Mouse (Mus musculus) hematopoietic stem cell, adult 5-6 weeks (primary cell): ENCODE data around the gene Rbbp8nl. TPM values are rescaled to one million over a fixed set of nuclear protein-coding genes. Genes with fewer than 3 reads are reported as not detected.

Experiments used
- ATAC-seq, 2 experiments: fragments of 125-278 bp in 1 of 2; replicated peaks in 1 of 2; 2 replicates each; pipeline ENCODE4 v1.8.0; 2016 to 2017; ENCODE audit warnings: inconsistent platforms in 2 of 2, mild to moderate bottlenecking in 2 of 2, moderate number of reproducible peaks in 2 of 2, low read depth in 1 of 2, moderate TSS enrichment in 1 of 2; ENCODE audit not compliant: low FRiP score in 2 of 2, poor library complexity in 2 of 2, severe bottlenecking in 2 of 2, insufficient read depth in 1 of 2, low TSS enrichment in 1 of 2
- total RNA-seq: library from RNA; stranded (forward); fragments of 172-1452, 232-1000 nt; gene quantifications from 2 replicates; pipeline ENCODE4 v1.2.3, GENCODE M21; 2017

The Rbbp8nl gene
- total RNA-seq, 1 experiment from 2014 or later = not detected

- ATAC-seq = no peak
Measured at GRCm38 (mm10) chr2:180247916-180248315, 41.8 kb downstream of the Rbbp8nl start.

GRCm38 (mm10) chr2:180243108-180243507 lies 46.6 kb downstream of the Rbbp8nl start:
- no peak for ATAC-seq

GRCm38 (mm10) chr2:180238591-180238990 lies 51.1 kb downstream of the Rbbp8nl start:
- no peak for ATAC-seq

- no peak for ATAC-seq
Measured at GRCm38 (mm10) chr2:180237601-180238345, 51.9 kb downstream of the Rbbp8nl start.

- no peak for ATAC-seq
Measured at GRCm38 (mm10) chr2:180236930-180237329, 52.7 kb downstream of the Rbbp8nl start.

GRCm38 (mm10) chr2:180236500-180236899 lies 53.2 kb downstream of the Rbbp8nl start:
- no peak for ATAC-seq

GRCm38 (mm10) chr2:180235788-180236187 lies 53.9 kb downstream of the Rbbp8nl start:
- no peak for ATAC-seq

- no peak for ATAC-seq
Measured at GRCm38 (mm10) chr2:180234980-180235379, 54.7 kb downstream of the Rbbp8nl start.

- ATAC-seq = no peak
Measured at GRCm38 (mm10) chr2:180234353-180234752, 55.3 kb downstream of the Rbbp8nl start.

GRCm38 (mm10) chr2:180233101-180233904 lies 56.4 kb downstream of the Rbbp8nl start:
- ATAC-seq = no peak

GRCm38 (mm10) chr2:180230482-180230881 lies 59.2 kb downstream of the Rbbp8nl start:
- no peak for ATAC-seq

GRCm38 (mm10) chr2:180229129-180229528 lies 60.5 kb downstream of the Rbbp8nl start:
- no peak for ATAC-seq

- ATAC-seq = no peak
Measured at GRCm38 (mm10) chr2:180228592-180228991, 61.1 kb downstream of the Rbbp8nl start.

GRCm38 (mm10) chr2:180228060-180228458 lies 61.6 kb downstream of the Rbbp8nl start:
- no peak for ATAC-seq

Other genes with a start within 250 kb of the Rbbp8nl start
- gene Psma7, start 247.4 kb downstream of the Rbbp8nl start, total RNA-seq = 301 and 338 TPM in 2 replicates
- gene Ss18l1, start 247.4 kb downstream of the Rbbp8nl start, total RNA-seq = 3.6 and 4.4 TPM in 2 replicates
- gene Mtg2, start 219.3 kb downstream of the Rbbp8nl start, total RNA-seq = 17.3 and 22.5 TPM in 2 replicates
- gene Hrh3, start 185.4 kb downstream of the Rbbp8nl start, total RNA-seq = not detected in 2 replicates
- gene Osbpl2, start 170.6 kb downstream of the Rbbp8nl start, total RNA-seq = 35.1 and 36.2 TPM in 2 replicates
- 35.0 and 45.6 TPM in 2 replicates for gene Adrm1, start 118.4 kb downstream of the Rbbp8nl start, total RNA-seq
- gene Lama5, start 64.0 kb downstream of the Rbbp8nl start, total RNA-seq = 0.20 and 1.9 TPM in 2 replicates
- 2,895 and 4,157 TPM in 2 replicates for gene Rps21, start 32.5 kb downstream of the Rbbp8nl start, total RNA-seq
- 9.8 and 16.8 TPM in 2 replicates for gene Cables2, start 16.4 kb downstream of the Rbbp8nl start, total RNA-seq
- gene Gata5, start 44.8 kb upstream of the Rbbp8nl start, total RNA-seq = not detected in 2 replicates
- 6.9 and 8.9 TPM in 2 replicates for gene Slco4a1, start 166.4 kb upstream of the Rbbp8nl start, total RNA-seq
- gene Ntsr1, start 210.1 kb upstream of the Rbbp8nl start, total RNA-seq = not detected in 2 replicates